Mouse (Mus musculus): ENCODE results near the gene Mospd3.
A peak's percentile ranks its signal among the peaks of the same experiment; 100 is the strongest.

Gene Mospd3

DNA sequence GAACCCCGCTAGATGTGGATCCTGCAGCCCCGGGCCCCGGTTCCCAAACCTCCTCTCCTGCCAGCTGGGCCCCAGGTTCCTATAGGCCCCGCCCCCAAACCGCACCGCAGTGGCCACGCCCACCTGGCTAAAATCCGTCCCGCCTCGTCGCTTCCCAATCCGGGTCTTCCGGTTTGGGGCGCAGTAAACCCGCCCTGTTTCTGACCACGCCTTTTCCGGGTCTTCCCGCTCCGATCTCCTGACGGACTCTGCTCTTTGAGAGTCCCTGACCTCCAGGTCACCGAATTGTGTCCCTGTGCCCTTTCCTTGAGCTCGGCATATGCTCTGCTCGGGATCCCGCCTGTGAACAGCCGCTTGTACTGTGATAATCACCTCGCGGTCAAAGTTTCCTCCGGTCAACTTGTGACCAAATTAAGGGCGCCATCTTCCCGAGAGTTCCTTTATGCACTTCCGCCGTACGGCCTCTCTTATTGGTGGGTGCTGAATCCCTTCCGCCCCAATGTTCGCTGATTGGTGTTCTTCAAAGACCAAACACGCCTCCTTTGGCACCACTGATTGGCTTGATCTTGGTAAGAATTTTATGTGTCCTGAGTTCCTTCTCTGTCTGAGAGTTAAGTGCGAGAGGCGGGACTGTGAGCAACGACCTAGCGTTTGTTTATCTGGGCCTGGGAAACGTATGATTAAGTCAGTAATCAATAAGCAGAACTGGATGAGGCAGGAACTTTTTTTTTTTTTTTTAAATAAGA, at the start of gene Mospd3:
Mospd3 (minus strand) TSS at position 440 of the 746 bp plus-strand sequence.
- DNase-seq (ENCODE audit: low read depth, low spot score): peak; percentile 100

DNA sequence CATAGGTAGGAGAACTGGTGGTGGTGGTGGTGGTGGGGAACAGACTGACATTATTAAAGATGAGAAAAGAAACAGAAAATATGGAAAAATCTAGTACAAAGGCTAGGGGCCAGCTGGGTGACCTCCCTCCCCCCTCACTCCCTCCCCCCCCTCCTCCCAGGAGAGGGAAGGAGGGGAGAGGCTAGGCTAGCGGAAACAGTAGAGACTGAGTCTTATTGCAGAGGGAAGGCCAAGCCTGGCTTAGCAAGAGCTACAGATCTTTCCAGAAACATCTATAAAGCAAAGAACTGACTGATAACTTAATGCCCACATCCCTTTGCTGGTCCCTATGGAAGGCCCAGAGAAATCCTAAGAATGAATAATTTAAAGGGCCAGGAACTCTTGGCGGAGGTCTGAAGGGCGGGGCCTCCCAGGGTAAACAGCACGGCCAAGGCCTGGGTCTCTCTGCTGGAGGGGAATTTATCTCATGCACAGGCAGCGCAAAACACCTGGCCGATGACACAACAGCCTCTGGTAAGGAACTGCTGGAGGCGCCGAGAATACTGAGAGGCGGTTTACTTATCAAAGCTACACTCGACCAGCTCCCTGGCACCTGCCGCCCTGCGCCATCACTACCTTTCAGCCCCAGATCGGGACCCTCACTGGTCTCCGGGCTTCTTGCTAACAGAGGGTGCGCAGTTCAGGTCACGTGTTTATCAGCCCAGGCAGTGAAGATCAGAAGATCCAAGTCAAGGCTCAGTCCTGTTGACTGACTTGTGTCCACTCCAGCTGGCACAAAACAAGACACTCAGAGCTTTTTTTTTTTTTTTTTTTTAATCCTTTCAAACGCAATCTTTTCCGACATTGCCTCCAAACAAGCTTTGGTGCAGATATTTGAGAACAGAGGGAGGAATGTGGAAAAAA, 49.1 kb upstream of the Mospd3 start:
- no peak for DNase-seq (ENCODE audit: low read depth, low spot score)

DNA sequence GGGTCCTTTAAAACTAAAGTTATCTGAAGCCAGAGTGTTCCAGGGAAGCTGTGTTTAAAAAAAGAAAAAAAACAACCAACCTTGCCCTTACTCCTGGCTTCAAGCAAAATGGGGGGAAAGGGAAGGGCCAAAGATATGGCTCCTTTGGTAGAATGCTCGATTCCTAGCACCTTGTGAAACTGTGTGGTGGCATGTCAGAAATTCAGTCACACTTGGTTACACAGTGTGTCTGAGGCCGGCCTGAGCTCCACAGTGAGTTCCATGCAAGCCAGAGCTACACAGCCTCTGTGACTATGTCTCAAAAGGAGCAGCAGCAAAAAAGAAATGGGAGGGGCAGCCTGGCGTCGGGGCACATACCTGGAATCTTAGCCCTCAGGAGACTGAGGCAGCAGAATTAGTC, 48.4 kb upstream of the Mospd3 start:
- no peak for DNase-seq (ENCODE audit: low read depth, low spot score)

GRCm38 (mm10) chr5:137647827-137648601, 47.2 kb upstream of the Mospd3 start:
- no peak for DNase-seq (ENCODE audit: low read depth, low spot score)

DNA sequence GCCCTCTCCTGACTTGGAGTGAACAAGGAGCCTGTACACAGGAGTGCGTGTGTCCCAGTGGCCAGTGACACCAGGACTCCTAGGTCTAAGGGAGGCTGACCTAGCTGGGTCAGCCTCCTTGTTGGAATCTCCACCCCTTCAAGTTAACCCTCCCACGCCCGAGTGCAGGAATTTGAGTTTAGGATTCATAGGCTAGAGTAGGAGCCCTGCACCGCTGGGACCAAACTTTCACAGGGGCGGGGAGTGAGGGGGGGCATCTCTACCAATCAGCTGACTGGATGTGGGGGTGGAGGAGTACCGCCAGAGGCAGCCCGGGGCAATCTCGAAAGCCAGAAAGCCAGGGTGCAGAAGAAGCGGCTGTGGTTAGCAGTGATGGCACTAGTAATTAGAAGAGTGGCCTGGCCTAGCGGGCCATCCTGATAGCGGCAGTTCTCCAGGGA, 44.8 kb upstream of the Mospd3 start, which contains the start of gene Irs3:
Irs3 (minus strand) TSS at position 63 of the 440 bp plus-strand sequence.
- no peak for DNase-seq (ENCODE audit: low read depth, low spot score)

- DNase-seq (ENCODE audit: low read depth, low spot score): no peak
Observed at GRCm38 (mm10) chr5:137645091-137645651, 44.3 kb upstream of the Mospd3 start.

- DNase-seq (ENCODE audit: low read depth, low spot score): no peak
Observed at GRCm38 (mm10) chr5:137644484-137644883, 43.6 kb upstream of the Mospd3 start.

GRCm38 (mm10) chr5:137642886-137643285, 42.0 kb upstream of the Mospd3 start:
- no peak for DNase-seq (ENCODE audit: low read depth, low spot score)

DNA sequence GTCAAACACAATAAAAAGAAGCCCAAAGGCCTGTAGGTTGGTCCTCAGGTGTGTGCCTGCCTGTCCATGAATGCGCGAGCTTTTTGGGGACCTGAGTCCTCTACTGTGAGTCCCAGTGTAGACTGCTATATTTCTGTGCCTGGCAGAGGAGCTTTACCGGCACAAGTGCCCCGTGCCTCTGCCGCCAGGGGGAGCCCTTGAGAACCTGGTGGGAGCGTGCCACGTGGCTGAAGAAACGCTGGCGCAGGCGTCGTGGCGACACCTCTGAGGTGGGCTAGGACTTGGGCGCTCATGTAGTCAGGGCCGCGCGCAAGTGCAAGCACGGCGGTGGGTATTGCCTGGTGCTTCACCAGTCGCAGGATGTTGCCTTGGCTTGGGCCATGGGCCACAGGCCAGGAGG, 40.2 kb upstream of the Mospd3 start, which contains the start of gene Sap25:
Sap25 (plus strand) TSS at position 281 of the 400 bp plus-strand sequence.
- no peak for DNase-seq (ENCODE audit: low read depth, low spot score)

DNA sequence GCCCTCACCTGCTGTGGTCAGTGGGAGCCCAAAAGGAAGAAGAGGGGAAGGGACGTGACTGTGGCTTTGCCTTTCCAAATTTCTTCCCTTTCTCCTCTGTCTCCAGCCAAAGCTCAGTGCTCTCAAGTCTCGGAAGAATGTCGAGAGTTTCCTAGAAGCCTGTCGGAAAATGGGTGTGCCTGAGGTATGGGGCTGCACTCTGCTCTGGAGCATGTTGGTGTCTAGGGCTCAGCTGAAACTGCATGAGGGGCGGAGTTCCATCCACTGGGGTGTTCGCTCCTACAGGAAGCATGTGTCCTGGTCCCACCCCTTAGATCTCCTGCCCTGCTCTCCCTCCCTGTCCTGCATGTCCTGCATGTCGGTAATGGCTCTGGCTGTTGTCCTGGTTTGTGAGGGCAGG, 38.6 kb upstream of the Mospd3 start:
- DNase-seq (ENCODE audit: low read depth, low spot score): no peak

GRCm38 (mm10) chr5:137633397-137634084, 32.7 kb upstream of the Mospd3 start:
- no peak for DNase-seq (ENCODE audit: low read depth, low spot score)

- no peak for DNase-seq (ENCODE audit: low read depth, low spot score)
Observed at GRCm38 (mm10) chr5:137631591-137631990, 30.7 kb upstream of the Mospd3 start.

GRCm38 (mm10) chr5:137631171-137631570, 30.3 kb upstream of the Mospd3 start:
- DNase-seq (ENCODE audit: low read depth, low spot score): no peak

GRCm38 (mm10) chr5:137630602-137631001, 29.7 kb upstream of the Mospd3 start:
- DNase-seq (ENCODE audit: low read depth, low spot score): peak; percentile 56

- peak; percentile 64 for DNase-seq (ENCODE audit: low read depth, low spot score)
Observed at GRCm38 (mm10) chr5:137629906-137630545, 29.2 kb upstream of the Mospd3 start.

- no peak for DNase-seq (ENCODE audit: low read depth, low spot score)
Observed at GRCm38 (mm10) chr5:137629306-137629721, 28.5 kb upstream of the Mospd3 start.

GRCm38 (mm10) chr5:137628498-137629305, 27.8 kb upstream of the Mospd3 start, which contains the start of the genes Fbxo24, Lrch4 and Gm20605:
TSS of gene Fbxo24 (minus strand) at chr5:137629002.
TSS of gene Lrch4 (plus strand) at chr5:137629121.
TSS of gene Gm20605 (plus strand) at chr5:137629175.
- DNase-seq (ENCODE audit: low read depth, low spot score): peak; percentile 100

DNA sequence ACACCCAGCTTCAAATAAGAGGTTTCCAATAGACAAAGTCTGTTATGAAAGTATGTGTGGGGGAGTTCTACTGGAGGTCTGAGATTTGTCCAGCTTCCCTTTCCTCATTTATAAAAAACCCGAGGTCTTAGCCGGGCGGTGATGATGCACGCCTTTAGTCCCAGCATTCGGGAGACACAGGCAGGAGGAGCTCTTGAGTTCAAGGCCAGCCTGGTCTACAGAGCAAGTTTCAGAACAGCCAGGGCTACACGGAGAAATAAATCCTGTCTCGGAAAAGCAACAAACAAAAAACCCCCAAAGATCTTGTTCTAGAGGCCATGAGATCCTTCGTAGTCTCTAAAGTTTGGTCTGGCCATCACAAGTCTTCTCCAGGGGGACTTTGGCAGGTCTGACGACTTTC, 27.1 kb upstream of the Mospd3 start:
- DNase-seq (ENCODE audit: low read depth, low spot score): peak; percentile 75

GRCm38 (mm10) chr5:137623937-137624530, 23.2 kb upstream of the Mospd3 start:
- DNase-seq (ENCODE audit: low read depth, low spot score): no peak

Data from 3T3-L1 (cell line).